Mouse (Mus musculus): ENCODE measurements at regions not wholly inside any gene's neighbourhood (a gene's known extent, or its start where the extent isn't known, plus 50 kb on each side); places are given as distances from the start of the nearest gene placed in this dataset.

DNA sequence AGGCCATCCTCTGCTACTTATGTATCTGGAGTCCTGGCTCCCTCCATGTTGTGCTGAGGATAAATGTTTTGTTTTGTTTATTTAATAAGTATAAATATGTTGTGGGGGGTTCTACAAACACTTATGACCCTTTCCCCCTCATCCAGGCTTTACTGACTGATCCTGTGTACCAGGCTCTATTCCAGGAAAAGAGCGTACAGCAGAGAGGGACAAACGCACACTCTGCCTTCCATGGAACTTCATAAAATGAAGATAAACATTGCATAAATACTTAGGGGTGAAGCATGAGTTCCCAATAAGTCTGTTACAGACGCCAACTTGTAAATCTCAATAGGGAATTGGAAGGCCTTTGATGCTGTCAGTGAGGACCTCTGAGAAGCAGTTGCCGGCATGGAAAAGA is 263.7 kb upstream of the Atp2b1 start:
- no peak for DNase-seq (ENCODE audit: low spot score in 2 of 2)

DNA sequence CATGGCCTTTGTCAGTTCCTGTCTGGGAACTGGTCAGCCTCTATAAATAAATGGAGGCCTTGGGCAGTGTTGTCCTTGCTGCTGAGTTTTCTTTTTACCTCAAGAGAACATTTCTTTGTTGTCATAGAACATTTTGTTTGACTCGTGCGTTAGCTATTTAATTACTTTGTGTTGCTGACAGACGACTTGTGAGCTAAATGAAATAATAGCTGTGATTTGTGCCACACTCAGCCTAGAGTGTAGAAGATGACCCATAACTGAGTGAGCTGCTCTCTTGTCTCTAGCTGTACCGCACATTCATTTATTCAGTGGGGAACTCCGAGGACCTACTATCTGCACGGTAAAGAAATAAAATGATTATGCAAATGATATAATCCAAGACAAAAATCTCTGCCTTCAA is 263.1 kb upstream of the Atp2b1 start:
- no peak for DNase-seq (ENCODE audit: low spot score in 2 of 2)

GRCm38 (mm10) chr10:98651599-98651998 is 262.6 kb upstream of the Atp2b1 start:
- no peak for DNase-seq (ENCODE audit: low spot score in 2 of 2)

DNA sequence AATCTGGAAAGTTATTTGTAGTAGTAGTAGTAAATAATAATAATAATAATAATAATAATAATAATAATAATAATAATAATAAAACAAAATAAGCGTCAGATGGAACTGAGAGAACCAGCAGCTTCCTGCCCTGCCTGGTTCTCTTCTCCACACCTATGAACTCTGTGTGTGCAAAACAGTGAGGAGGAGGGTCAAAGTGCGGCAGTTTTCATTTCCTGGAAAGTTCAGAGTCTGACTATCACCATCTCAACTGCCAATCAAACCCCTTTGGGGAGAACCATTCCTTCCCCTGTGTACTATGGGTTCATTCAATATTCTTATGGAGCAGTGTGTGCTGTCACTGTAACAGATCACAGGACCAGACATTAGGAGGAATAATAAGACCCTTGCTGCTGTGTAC is 262.1 kb upstream of the Atp2b1 start:
- no peak for DNase-seq (ENCODE audit: low spot score in 2 of 2)

- no peak for DNase-seq (ENCODE audit: low spot score in 2 of 2)
Measured at GRCm38 (mm10) chr10:98660747-98661146, 253.5 kb upstream of the Atp2b1 start.

- no peak for DNase-seq (ENCODE audit: low spot score in 2 of 2)
Measured at GRCm38 (mm10) chr10:98665936-98666505, 248.2 kb upstream of the Atp2b1 start.

DNA sequence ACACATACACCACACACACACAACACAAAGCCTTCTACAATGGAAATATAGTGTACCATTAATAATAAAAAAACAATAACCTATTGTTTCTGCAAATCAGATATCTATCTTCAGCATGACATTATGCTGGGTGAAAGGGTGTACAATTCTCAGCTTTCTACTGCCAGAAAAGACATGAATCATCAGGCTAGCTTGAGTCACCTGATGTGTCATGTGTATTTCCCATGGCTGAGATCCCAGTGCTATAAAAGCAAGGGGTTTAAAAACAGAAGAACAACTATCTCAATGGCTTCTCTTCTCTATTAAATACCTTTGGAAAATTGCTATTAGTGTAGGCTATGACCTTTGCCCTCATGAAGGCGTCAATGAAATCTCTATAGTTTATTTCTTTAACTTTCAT is 246.5 kb upstream of the Atp2b1 start:
- DNase-seq (ENCODE audit: low spot score in 2 of 2), result no peak

- DNase-seq (ENCODE audit: low spot score in 2 of 2), result no peak
Measured at GRCm38 (mm10) chr10:98674131-98674530, 240.1 kb upstream of the Atp2b1 start.

DNA sequence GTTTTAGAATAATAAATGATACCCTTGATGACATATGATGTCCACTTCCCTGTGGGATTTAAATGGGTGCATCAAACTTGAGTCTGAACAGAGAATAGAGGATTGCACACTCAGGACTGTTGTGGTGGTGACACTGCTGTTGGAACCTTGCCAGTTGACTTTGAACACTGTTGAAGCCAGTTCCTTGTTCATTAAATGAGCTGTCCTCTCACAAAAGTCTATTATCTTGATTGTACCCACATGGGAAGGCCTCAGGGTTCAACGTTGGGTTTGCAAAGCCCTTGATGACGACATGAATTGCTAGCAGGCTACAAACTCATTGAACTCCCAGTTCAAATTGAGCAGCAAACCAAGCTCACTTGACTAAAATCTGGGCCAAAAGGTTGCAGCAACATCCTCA is 237.3 kb upstream of the Atp2b1 start:
- DNase-seq (ENCODE audit: low spot score in 2 of 2), result no peak

- DNase-seq (ENCODE audit: low spot score in 2 of 2), result no peak
Measured at GRCm38 (mm10) chr10:98678234-98678633, 236.0 kb upstream of the Atp2b1 start.

DNA sequence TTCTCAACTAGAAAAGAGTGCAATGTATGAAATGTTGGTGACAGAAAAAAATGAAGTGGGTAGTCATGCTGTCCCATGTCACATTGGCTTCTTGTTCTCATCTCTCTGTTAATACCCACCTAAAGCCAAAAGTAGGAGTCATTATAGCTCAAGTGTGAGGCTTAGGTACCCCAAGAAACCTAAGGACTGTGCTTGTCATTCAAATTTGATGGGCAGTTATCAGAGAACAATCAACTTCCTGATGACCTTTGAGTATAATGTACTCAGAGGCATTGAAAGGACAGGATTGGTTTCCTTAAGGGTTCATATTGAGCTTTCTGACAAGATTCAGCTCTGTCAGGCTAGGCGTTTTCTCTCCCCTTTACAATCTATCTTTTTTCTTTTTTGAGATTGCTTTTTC is 231.8 kb upstream of the Atp2b1 start:
- no peak for DNase-seq (ENCODE audit: low spot score in 2 of 2)

- peak; percentile 24 to 59 for DNase-seq (ENCODE audit: low spot score in 2 of 2)
Measured at GRCm38 (mm10) chr10:98684195-98684594, 230.0 kb upstream of the Atp2b1 start.

DNA sequence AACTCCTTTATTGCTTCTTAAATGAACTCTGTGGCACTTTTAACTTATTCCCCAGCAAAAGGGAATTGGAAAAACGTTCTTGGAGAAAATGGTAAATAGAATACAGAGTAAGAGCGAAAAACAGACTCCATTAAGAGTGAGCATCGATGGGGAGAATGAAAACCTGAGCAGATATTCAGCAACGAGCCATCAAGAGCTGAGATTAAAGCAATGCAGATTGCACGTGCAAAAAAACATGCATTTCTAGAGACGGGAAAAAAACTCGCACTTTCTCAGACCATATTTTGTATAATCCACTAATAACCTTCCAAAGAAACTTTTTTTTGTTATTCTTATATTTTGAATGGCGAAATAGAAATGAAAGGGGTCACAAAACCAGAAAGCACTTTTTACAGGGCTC is 229.5 kb upstream of the Atp2b1 start:
- DNase-seq (ENCODE audit: low spot score in 2 of 2), result no peak

- no peak for DNase-seq (ENCODE audit: low spot score in 2 of 2)
Measured at GRCm38 (mm10) chr10:98685739-98686138, 228.5 kb upstream of the Atp2b1 start.

DNA sequence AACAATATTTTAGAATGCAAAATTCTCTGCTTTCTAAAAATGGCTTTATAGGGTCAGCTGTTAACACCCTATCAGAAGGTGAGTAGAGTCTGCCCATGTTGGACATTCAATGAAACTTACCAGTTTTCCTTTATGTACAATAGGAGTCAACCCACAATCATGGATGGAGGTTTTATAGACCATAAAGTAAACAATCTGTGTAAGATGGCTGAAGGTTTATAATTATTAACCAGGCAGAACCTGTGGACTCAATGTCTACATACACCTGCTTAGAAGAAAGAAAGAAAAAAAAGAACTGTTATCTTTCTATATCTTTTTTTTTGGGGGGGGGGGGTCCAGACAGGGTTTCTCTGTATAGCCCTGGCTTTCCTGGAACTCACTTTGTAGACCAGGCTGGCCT is 227.8 kb upstream of the Atp2b1 start:
- no peak for DNase-seq (ENCODE audit: low spot score in 2 of 2)

- DNase-seq (ENCODE audit: low spot score in 2 of 2), result no peak
Measured at GRCm38 (mm10) chr10:98691816-98692215, 222.4 kb upstream of the Atp2b1 start.

- DNase-seq (ENCODE audit: low spot score in 2 of 2), result no peak
Measured at GRCm38 (mm10) chr10:98694690-98695370, 219.4 kb upstream of the Atp2b1 start.

GRCm38 (mm10) chr10:98695371-98695725 is 218.9 kb upstream of the Atp2b1 start:
- DNase-seq (ENCODE audit: low spot score in 2 of 2), result no peak

DNA sequence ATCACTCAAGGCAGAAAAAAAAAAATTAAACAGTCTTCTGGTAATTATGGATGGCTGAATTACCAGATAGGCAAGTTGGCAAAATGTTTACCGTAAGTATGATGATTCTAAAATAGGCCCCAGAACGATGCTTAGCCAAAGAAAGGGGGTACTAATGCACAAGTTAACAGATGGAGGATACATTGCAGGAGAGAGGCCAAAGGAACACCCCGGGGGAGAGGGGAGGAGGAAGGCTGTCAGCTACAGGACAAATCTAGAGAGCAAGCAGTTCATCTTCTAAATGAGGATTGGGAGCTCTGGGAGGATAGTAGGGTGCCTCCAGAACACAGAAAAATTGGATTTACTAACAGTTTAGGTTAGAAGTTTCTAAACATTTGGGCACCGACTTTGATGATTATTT is 216.3 kb upstream of the Atp2b1 start:
- DNase-seq (ENCODE audit: low spot score in 2 of 2), result no peak

GRCm38 (mm10) chr10:98699579-98699978 is 214.6 kb upstream of the Atp2b1 start:
- DNase-seq (ENCODE audit: low spot score in 2 of 2), result no peak

DNA sequence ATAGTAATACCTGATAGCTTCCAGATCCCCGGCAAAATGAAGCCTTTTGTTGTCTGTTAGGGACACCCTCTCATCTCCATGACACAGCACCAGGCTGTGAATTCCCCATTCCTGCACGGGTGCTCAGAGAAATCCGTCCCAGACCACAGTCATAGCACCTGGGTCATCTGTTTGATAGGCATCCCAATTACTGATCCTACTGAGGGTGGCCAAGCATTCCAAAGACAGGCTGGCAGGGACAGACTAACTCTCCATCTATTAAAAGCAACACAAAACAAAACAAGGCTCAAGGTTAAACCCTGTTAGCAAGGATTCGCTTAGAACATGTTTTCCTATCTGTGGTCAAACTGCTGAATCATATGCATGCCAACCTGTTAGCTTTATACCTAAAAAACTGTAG is 213.8 kb upstream of the Atp2b1 start:
- DNase-seq (ENCODE audit: low spot score in 2 of 2), result no peak

DNA sequence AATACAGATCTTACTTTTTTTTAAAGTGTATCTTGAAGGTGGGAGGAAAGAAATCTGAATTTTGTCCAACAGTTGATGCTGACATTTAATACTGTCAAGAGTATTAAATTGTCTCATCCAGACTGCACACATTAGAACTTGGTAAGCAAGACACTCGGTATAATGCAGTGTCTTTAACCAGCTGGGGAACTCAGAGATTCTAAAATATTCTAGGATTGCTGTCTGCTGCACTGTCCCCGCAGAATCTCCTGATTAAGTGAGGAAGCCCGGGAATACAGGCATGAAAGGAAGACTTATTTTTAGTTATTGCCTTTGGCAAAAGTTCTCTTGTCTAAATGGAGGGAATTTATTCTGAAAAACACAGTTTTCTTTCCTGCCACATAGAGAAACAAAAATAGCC is 212.9 kb upstream of the Atp2b1 start:
- no peak for DNase-seq (ENCODE audit: low spot score in 2 of 2)

- no peak for DNase-seq (ENCODE audit: low spot score in 2 of 2)
Measured at GRCm38 (mm10) chr10:98702470-98703215, 211.6 kb upstream of the Atp2b1 start.
